Mouse (Mus musculus): Measurements from ENCODE around the gene 2810021J22Rik.

GRCm38 (mm10) chr11:58904410-58904718 lies 37.3 kb downstream of the 2810021J22Rik start:
- TF ChIP-seq CTCF (IDR thresholded peaks at IDR 0.05) = no peak
- TF ChIP-seq EP300 (IDR thresholded peaks at IDR 0.05) = no peak
